ENCODE assay signal across 16 mouse cellular contexts in genomic region chr3:65603392-65604055, GRCm38 (mm10).
DNase-seq lines count a peak whose midpoint lies in the region; ATAC-seq and TF ChIP-seq lines count a peak whose summit lies in the region.
"Had no signal": no experiment of that assay in that cellular context is flagged by ENCODE, and none has a peak within 500 bp of the region (broad histone marks: within the 10 kb centered on the region; RNA-seq: fewer than 3 reads in every experiment).

No protein-coding gene starts in this region.

- H3K9me3 ChIP-seq in forebrain, postnatal 0 days (ENCODE audit: low read length), result no peaks in the 10 kb centered on the region
- no peaks in the 10 kb centered on the region for H3K9me3 ChIP-seq in forebrain, embryonic 11.5 days (ENCODE audit: control insufficient read depth, low read length)
- no peaks in the 10 kb centered on the region for H3K9me3 ChIP-seq in heart, embryonic 16.5 days (replicated peaks; ENCODE audit: control insufficient read depth, low read length)
- H3K9me3 ChIP-seq: hindbrain, embryonic 13.5 days; midbrain, embryonic 15.5 days had no signal

- H3K4me3 ChIP-seq in forebrain, postnatal 0 days (ENCODE audit: low read depth, low read length), result no peak overlapping the region
- no peak overlapping the region for H3K4me3 ChIP-seq in forebrain, embryonic 11.5 days (ENCODE audit: low read depth, low read length)
- H3K4me3 ChIP-seq in heart, embryonic 16.5 days (ENCODE audit: low read length), result no peak overlapping the region
- no peak overlapping the region for H3K4me3 ChIP-seq in myocyte
- H3K4me3 ChIP-seq: hindbrain, embryonic 13.5 days; midbrain, embryonic 15.5 days had no signal

- H3K4me1 ChIP-seq in forebrain, postnatal 0 days (ENCODE audit: insufficient read depth), result no peaks in the 10 kb centered on the region
- no peaks in the 10 kb centered on the region for H3K4me1 ChIP-seq in forebrain, embryonic 11.5 days (replicated peaks; ENCODE audit: control insufficient read depth, insufficient read depth, low read length)
- peaks cover 4% of the 10 kb centered on the region for H3K4me1 ChIP-seq in heart, embryonic 16.5 days (ENCODE audit: control insufficient read depth, insufficient read depth, low read length)
- H3K4me1 ChIP-seq: hindbrain, embryonic 13.5 days; midbrain, embryonic 15.5 days had no signal

- no peak overlapping the region for H3K4me2 ChIP-seq in forebrain, postnatal 0 days (ENCODE audit: low read depth)
- no peak overlapping the region for H3K4me2 ChIP-seq in forebrain, embryonic 11.5 days (ENCODE audit: low read depth, low read length, severe bottlenecking)
- peak overlapping the region; percentile 49 for H3K4me2 ChIP-seq in heart, embryonic 16.5 days (ENCODE audit: low read depth, low read length)
- peak overlapping the region; percentile 38 for H3K4me2 ChIP-seq in myocyte (ENCODE audit: low read depth)
- H3K4me2 ChIP-seq: hindbrain, embryonic 13.5 days; midbrain, embryonic 15.5 days had no signal

- DNase-seq in forebrain, postnatal 0 days, result no peak
- DNase-seq in forebrain, embryonic 11.5 days (ENCODE audit: low spot score), result no peak
- DNase-seq in heart, adult 11 months, result no peak
- DNase-seq in right cerebral cortex, adult 18-20 months, result peak; percentile 38
- no peak for DNase-seq in right cerebral cortex, postnatal 25 days
- DNase-seq in kidney, adult 9 months, result no peak
- DNase-seq: adrenal gland, postnatal 36 days; cerebellum, postnatal 10 days; kidney, adult 2 months; layer of hippocampus, postnatal 36 days; liver, postnatal 0 days had no signal

- ATAC-seq in forebrain, postnatal 0 days, result 0 out of 2 replicates have a peak, but pooled peaks have one; percentile 16
- ATAC-seq in forebrain, embryonic 11.5 days (replicated peaks; ENCODE audit: low FRiP score), result no peak
- no peak for ATAC-seq in heart, embryonic 16.5 days (replicated peaks; ENCODE audit: extremely low read depth, insufficient read depth, low FRiP score)
- ATAC-seq: activated CD4-positive, CD25-positive, alpha-beta regulatory T cell, adult 4 months; liver, postnatal 0 days; midbrain, embryonic 15.5 days had no signal

- no peak for TF ChIP-seq POLR2A in myocyte (IDR thresholded peaks at IDR 0.05; ENCODE audit: insufficient read length, low read depth)

- no peaks in the 10 kb centered on the region for H3K27me3 ChIP-seq in forebrain, postnatal 0 days (ENCODE audit: insufficient read depth, low read length)
- H3K27me3 ChIP-seq in forebrain, embryonic 11.5 days (ENCODE audit: control insufficient read depth, insufficient read depth, low read length), result no peaks in the 10 kb centered on the region
- no peaks in the 10 kb centered on the region for H3K27me3 ChIP-seq in heart, embryonic 16.5 days (ENCODE audit: control insufficient read depth, insufficient read depth, low read length)
- no peaks in the 10 kb centered on the region for H3K27me3 ChIP-seq in myocyte (ENCODE audit: control insufficient read depth, insufficient read depth, insufficient read length)
- H3K27me3 ChIP-seq: hindbrain, embryonic 13.5 days; midbrain, embryonic 15.5 days had no signal

- H3K36me3 ChIP-seq in forebrain, postnatal 0 days (ENCODE audit: insufficient read depth), result no peaks in the 10 kb centered on the region
- H3K36me3 ChIP-seq in forebrain, embryonic 11.5 days (ENCODE audit: control insufficient read depth, insufficient read depth, low read length), result no peaks in the 10 kb centered on the region
- H3K36me3 ChIP-seq in heart, embryonic 16.5 days (ENCODE audit: control insufficient read depth, insufficient read depth), result no peaks in the 10 kb centered on the region
- H3K36me3 ChIP-seq in myocyte (ENCODE audit: control insufficient read depth, insufficient read depth), result no peaks in the 10 kb centered on the region
- H3K36me3 ChIP-seq: hindbrain, embryonic 13.5 days; midbrain, embryonic 15.5 days had no signal

- no peak for TF ChIP-seq CTCF in forebrain, postnatal 0 days (IDR thresholded peaks at IDR 0.05; ENCODE audit: low read depth)

- H3K27ac ChIP-seq in forebrain, postnatal 0 days (ENCODE audit: low read depth, low read length), result no peak overlapping the region
- H3K27ac ChIP-seq in forebrain, embryonic 11.5 days (ENCODE audit: low read depth, low read length), result no peak overlapping the region
- H3K27ac ChIP-seq in heart, embryonic 16.5 days (ENCODE audit: low read length), result 0 out of 2 replicates have a peak overlapping the region, but pooled peaks have one; percentile 49
- H3K27ac ChIP-seq: hindbrain, embryonic 13.5 days; midbrain, embryonic 15.5 days had no signal

- H3K79me2 ChIP-seq in myocyte (ENCODE audit: control insufficient read depth, insufficient read depth), result no peaks in the 10 kb centered on the region

- 68% methylated on average over 4 of the region's 4 CpGs for WGBS in forebrain, postnatal 0 days
- whole genome bisulfite sequencing in forebrain, embryonic 11.5 days, result 77% methylated on average over 4 of the region's 4 CpGs
- WGBS in heart, embryonic 16.5 days, result 22% methylated on average over 4 of the region's 4 CpGs

- no peak overlapping the region for H3K9ac ChIP-seq in forebrain, postnatal 0 days
- no peak overlapping the region for H3K9ac ChIP-seq in forebrain, embryonic 11.5 days (ENCODE audit: low read length)
- no peak overlapping the region for H3K9ac ChIP-seq in heart, embryonic 16.5 days (ENCODE audit: low read length)
- H3K9ac ChIP-seq: hindbrain, embryonic 13.5 days; liver, postnatal 0 days; midbrain, embryonic 15.5 days had no signal

- no peak overlapping the region for H3ac ChIP-seq in myocyte (ENCODE audit: control insufficient read depth, insufficient read length)

TF ChIP-seq in myocyte, 11 proteins besides CTCF, POLR2A, EP300 and RAD21:
- TF ChIP-seq CEBPB (IDR thresholded peaks at IDR 0.05; ENCODE audit: insufficient read depth, poor library complexity, severe bottlenecking) (0 out of 2 replicates have a peak, but pooled peaks have one; percentile 49), TCF12 (IDR thresholded peaks at IDR 0.05; ENCODE audit: insufficient read depth, poor library complexity, severe bottlenecking) (no peak), USF1 (IDR thresholded peaks at IDR 0.05; ENCODE audit: low read depth) (peak; percentile 73)

Comparison
In these comparisons a context has a peak if more than half of its experiments do, and no peak if none do; other contexts are left out.
1. H3K4me2 ChIP-seq: peak in heart, embryonic 16.5 days (single experiment) and myocyte (single experiment); none in forebrain, postnatal 0 days (single experiment) and forebrain, embryonic 11.5 days (single experiment).